Mouse (Mus musculus) intestine, embryonic 16.5 days (tissue): ENCODE data around the gene Dok7. TPM values are rescaled to one million over a fixed set of nuclear protein-coding genes. Genes with fewer than 3 reads are reported as not detected.

Source experiments
- ATAC-seq: fragments of 200-750 bp; cut with Nextera tagmentation; 2 replicates; pipeline ENCODE4 v1.8.0; 2017; ENCODE audit warnings: moderate TSS enrichment, moderate library complexity
- H3K27ac ChIP-seq: fragments of 300-500 bp; sonication (generic); 2 replicates; pipeline ENCODE4 v1.5.1; 2014; ENCODE audit warnings: mild to moderate bottlenecking, low read length
- H3K27me3 ChIP-seq: fragments of 300-500 bp; sonication (generic); replicated peaks from 2 replicates; pipeline ENCODE4 v1.6.1; 2014; ENCODE audit warnings: low read length, control low read depth, mixed read lengths; ENCODE audit not compliant: control insufficient read depth, insufficient read depth
- H3K36me3 ChIP-seq: fragments of 300-500 bp; sonication (generic); 2 replicates; pipeline ENCODE4 v1.6.1; 2014; ENCODE audit warnings: low read length, control low read depth; ENCODE audit not compliant: control insufficient read depth, insufficient read depth
- H3K4me1 ChIP-seq: fragments of 300-500 bp; sonication (generic); 2 replicates; pipeline ENCODE4 v1.6.1; 2014; ENCODE audit warnings: low read length, control low read depth, mixed read lengths; ENCODE audit not compliant: control insufficient read depth, insufficient read depth
- H3K4me2 ChIP-seq: fragments of 300-500 bp; sonication (generic); 2 replicates; pipeline ENCODE4 v1.6.1; 2014; ENCODE audit warnings: low read depth, low read length, control low read depth
- H3K4me3 ChIP-seq: fragments of 300-500 bp; sonication (generic); 2 replicates; pipeline ENCODE4 v1.5.1; 2014; ENCODE audit warnings: mild to moderate bottlenecking, low read length
- H3K9ac ChIP-seq: fragments of 300-500 bp; sonication (generic); 2 replicates; pipeline ENCODE4 v1.6.1; 2014; ENCODE audit warnings: low read depth, low read length
- H3K9me3 ChIP-seq: fragments of 300-500 bp; sonication (generic); 2 replicates; pipeline ENCODE4 v1.6.1; 2016; ENCODE audit warnings: low read length, control low read depth; ENCODE audit not compliant: control insufficient read depth
- WGBS: fragments of 180-500 bp; shearing (Covaris S2); extraction: QIAGEN DNeasy Blood & Tissue Kit; methylation state at CpG from one replicate; pipeline ENCODE4 v1.1.7; 2014; 5-methylcytosine and 5-hydroxymethylcytosine counted together
- polyA plus RNA-seq: library from polyadenylated mRNA; unstranded; fragments of >200 nt; fragmentation: Nextera tagmentation; extraction: Ambion mirVana; gene quantifications from 2 replicates; pipeline ENCODE4 v1.2.1, GENCODE M21; 2015

Dok7 gene
- polyA plus RNA-seq, 1 experiment from 2014 or later, result 1.3 TPM

- Histone ChIP-seq H3K4me3 (no peak overlapping the region), H3K9ac (peak overlapping the region; percentile 16; the same call in 1 of the 2 replicates)
Observed at GRCm38 (mm10) chr5:35103528-35103927, 47.0 kb downstream of the Dok7 start.

GRCm38 (mm10) chr5:35104183-35104959 lies 47.8 kb downstream of the Dok7 start:
- H3K4me2 ChIP-seq, result peak overlapping the region; percentile 77
- H3K9ac ChIP-seq, result no peak overlapping the region
- no peak for ATAC-seq
- H3K36me3 ChIP-seq, result peaks cover 11% of the 10 kb centered on the region
- no peaks in the 10 kb centered on the region for H3K27me3 ChIP-seq
- peaks cover 18% of the 10 kb centered on the region for H3K4me1 ChIP-seq
- no peaks in the 10 kb centered on the region for H3K9me3 ChIP-seq
- peak overlapping the region; percentile 95 for H3K4me3 ChIP-seq
- WGBS, result 55% methylated on average over 8 of the region's 8 CpGs
- no peak overlapping the region for H3K27ac ChIP-seq

More at GRCm38 (mm10) chr5:35103528-35103927, 47.0 kb downstream of the Dok7 start:
- H3K36me3 ChIP-seq, result peaks cover 18% of the 10 kb centered on the region
- 44% methylated on average over 2 of the region's 2 CpGs for WGBS
- no peaks in the 10 kb centered on the region for H3K9me3 ChIP-seq
- H3K4me2 ChIP-seq, result 0 out of 2 replicates have a peak overlapping the region, but pooled peaks have one; percentile 77
- peaks cover 18% of the 10 kb centered on the region for H3K4me1 ChIP-seq
- no peak overlapping the region for H3K27ac ChIP-seq
- no peaks in the 10 kb centered on the region for H3K27me3 ChIP-seq
- ATAC-seq, result no peak

GRCm38 (mm10) chr5:35104960-35105921 lies 48.7 kb downstream of the Dok7 start, which contains the start of gene Lrpap1:
Lrpap1 (minus strand) TSS chr5:35105766.
- peak; percentile 95 for ATAC-seq
- peak within 1 kb of the TSS; percentile 41 for H3K27ac ChIP-seq
- peak within 1 kb of the TSS; percentile 95 for H3K4me3 ChIP-seq
- H3K36me3 ChIP-seq, result peaks cover 8% of the 10 kb centered on the region; the same call in 1 of the 2 replicates
- WGBS, result under 1% methylated on average over 39 of the region's 39 CpGs
- peaks cover 18% of the 10 kb centered on the region for H3K4me1 ChIP-seq
- H3K4me2 ChIP-seq, result peak within 1 kb of the TSS; percentile 84
- no peaks in the 10 kb centered on the region for H3K27me3 ChIP-seq
- H3K9ac ChIP-seq, result peak within 1 kb of the TSS; percentile 87
- no peaks in the 10 kb centered on the region for H3K9me3 ChIP-seq

- H3K4me3 ChIP-seq, result peak overlapping the region; percentile 95
- WGBS, result 8% methylated on average over 11 of the region's 11 CpGs
- H3K27me3 ChIP-seq, result no peaks in the 10 kb centered on the region
- no peaks in the 10 kb centered on the region for H3K9me3 ChIP-seq
- peak overlapping the region; percentile 63 for H3K9ac ChIP-seq
- H3K36me3 ChIP-seq, result peaks cover 8% of the 10 kb centered on the region; the same call in 1 of the 2 replicates
- peak overlapping the region; percentile 84 for H3K4me2 ChIP-seq
- peaks cover 18% of the 10 kb centered on the region for H3K4me1 ChIP-seq
- H3K27ac ChIP-seq, result no peak overlapping the region
- ATAC-seq, result no peak; the same call in none of the 2 replicates
Observed at GRCm38 (mm10) chr5:35105922-35106298, 49.3 kb downstream of the Dok7 start.

GRCm38 (mm10) chr5:35112444-35112843 lies 55.9 kb downstream of the Dok7 start:
- H3K4me2 ChIP-seq, result no peak overlapping the region
- H3K27me3 ChIP-seq, result no peaks in the 10 kb centered on the region
- H3K4me1 ChIP-seq, result no peaks in the 10 kb centered on the region
- H3K9ac ChIP-seq, result no peak overlapping the region
- no peaks in the 10 kb centered on the region for H3K36me3 ChIP-seq
- no peaks in the 10 kb centered on the region for H3K9me3 ChIP-seq
- no peak overlapping the region for H3K27ac ChIP-seq
- 54% methylated on average over 4 of the region's 4 CpGs for WGBS
- H3K4me3 ChIP-seq, result no peak overlapping the region
- no peak for ATAC-seq

GRCm38 (mm10) chr5:35116002-35116401 lies 59.4 kb downstream of the Dok7 start:
- Histone ChIP-seq H3K4me2 (no peak overlapping the region), H3K9ac (no peak overlapping the region), H3K36me3 (no peaks in the 10 kb centered on the region), H3K4me3 (no peak overlapping the region), H3K27me3 (no peaks in the 10 kb centered on the region), H3K4me1 (no peaks in the 10 kb centered on the region), H3K27ac (no peak overlapping the region), H3K9me3 (no peaks in the 10 kb centered on the region)
- no peak for ATAC-seq
- 51% methylated on average over 3 of the region's 3 CpGs for WGBS

- H3K9ac ChIP-seq, result no peak overlapping the region
- H3K27me3 ChIP-seq, result no peaks in the 10 kb centered on the region
- no peak overlapping the region for H3K27ac ChIP-seq
- H3K9me3 ChIP-seq, result no peaks in the 10 kb centered on the region
- ATAC-seq, result no peak
- no peak overlapping the region for H3K4me3 ChIP-seq
- 71% methylated on average over 3 of the region's 3 CpGs for WGBS
- no peaks in the 10 kb centered on the region for H3K36me3 ChIP-seq
- no peaks in the 10 kb centered on the region for H3K4me1 ChIP-seq
- H3K4me2 ChIP-seq, result no peak overlapping the region
Observed at GRCm38 (mm10) chr5:35117633-35118032, 61.1 kb downstream of the Dok7 start.

- Histone ChIP-seq H3K27me3 (no peaks in the 10 kb centered on the region), H3K4me2 (no peak overlapping the region), H3K36me3 (no peaks in the 10 kb centered on the region), H3K4me3 (no peak overlapping the region), H3K27ac (no peak overlapping the region), H3K9me3 (no peaks in the 10 kb centered on the region), H3K4me1 (no peaks in the 10 kb centered on the region), H3K9ac (no peak overlapping the region)
- no peak for ATAC-seq
- WGBS, result 94% methylated on average over 2 of the region's 2 CpGs
Observed at GRCm38 (mm10) chr5:35118418-35118817, 61.9 kb downstream of the Dok7 start.

- H3K4me3 ChIP-seq, result no peak overlapping the region
Observed at GRCm38 (mm10) chr5:35120024-35120423, 63.5 kb downstream of the Dok7 start.

More at GRCm38 (mm10) chr5:35120024-35120423, 63.5 kb downstream of the Dok7 start:
- no peaks in the 10 kb centered on the region for H3K36me3 ChIP-seq
- ATAC-seq, result no peak
- H3K27me3 ChIP-seq, result no peaks in the 10 kb centered on the region
- H3K9ac ChIP-seq, result no peak overlapping the region
- H3K4me2 ChIP-seq, result no peak overlapping the region
- WGBS, result 76% methylated on average over 8 of the region's 8 CpGs
- H3K4me1 ChIP-seq, result no peaks in the 10 kb centered on the region
- H3K27ac ChIP-seq, result no peak overlapping the region
- no peaks in the 10 kb centered on the region for H3K9me3 ChIP-seq
